Comparison of ENCODE assay signal across 18 mouse cellular contexts in the genomic region with DNA sequence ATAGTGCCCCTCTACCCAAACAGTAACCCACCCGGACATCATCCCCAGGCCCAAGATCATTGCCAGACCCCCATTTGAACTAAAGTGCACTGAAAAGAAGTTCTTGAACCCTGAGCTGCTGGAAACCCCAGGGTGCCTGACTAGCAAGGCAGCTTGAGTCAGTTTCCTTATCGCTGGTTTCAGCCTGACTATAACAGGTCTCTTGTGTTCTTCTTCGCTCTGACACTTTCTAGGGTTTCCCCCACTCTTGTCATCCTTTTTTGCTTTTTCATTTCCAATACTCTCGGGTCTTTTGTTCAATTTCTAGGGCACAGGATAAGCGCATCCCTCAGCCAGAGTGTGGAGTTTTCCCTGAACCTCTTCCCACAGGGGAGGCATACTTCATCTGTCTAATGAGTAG.
DNase-seq lines count a peak whose midpoint lies in the region; ATAC-seq and TF ChIP-seq lines count a peak whose summit lies in the region.
"Had no signal": no experiment of that assay in that cellular context is flagged by ENCODE, and none has a peak within 500 bp of the region (broad histone marks: within the 10 kb centered on the region; RNA-seq: fewer than 3 reads in every experiment).

No protein-coding gene starts in this region.

- H3K27me3 ChIP-seq in forebrain, embryonic 10.5 days (ENCODE audit: poor library complexity, severe bottlenecking), result no peaks in the 10 kb centered on the region
- H3K27me3 ChIP-seq in forebrain, embryonic 13.5 days, result no peaks in the 10 kb centered on the region
- H3K27me3 ChIP-seq in intestine, embryonic 14.5 days (replicated peaks; ENCODE audit: control insufficient read depth, insufficient read depth, low read length), result no peaks in the 10 kb centered on the region
- no peaks in the 10 kb centered on the region for H3K27me3 ChIP-seq in intestine, embryonic 15.5 days (replicated peaks)
- no peaks in the 10 kb centered on the region for H3K27me3 ChIP-seq in MEL (ENCODE audit: control insufficient read depth in 1 of 2, insufficient read depth in 2 of 2, low read length in 2 of 2)

- H3K4me2 ChIP-seq in forebrain, embryonic 13.5 days, result no peak overlapping the region
- no peak overlapping the region for H3K4me2 ChIP-seq in intestine, embryonic 14.5 days (ENCODE audit: low read length)
- H3K4me2 ChIP-seq in intestine, embryonic 15.5 days (replicated peaks), result no peak overlapping the region
- H3K4me2 ChIP-seq: heart, embryonic 11.5 days; hindbrain, embryonic 14.5 days had no signal

- H3K4me1 ChIP-seq in forebrain, embryonic 10.5 days, result 0 out of 2 replicates have a peak, but pooled peaks cover 5% of the 10 kb centered on the region
- no peaks in the 10 kb centered on the region for H3K4me1 ChIP-seq in forebrain, embryonic 13.5 days
- H3K4me1 ChIP-seq in intestine, embryonic 14.5 days (replicated peaks; ENCODE audit: control insufficient read depth, insufficient read depth, low read length), result no peaks in the 10 kb centered on the region
- H3K4me1 ChIP-seq in intestine, embryonic 15.5 days (replicated peaks), result no peaks in the 10 kb centered on the region
- H3K4me1 ChIP-seq in MEL (ENCODE audit: control insufficient read depth in 1 of 2, insufficient read depth in 2 of 2, low read length in 2 of 2), result no peaks in the 10 kb centered on the region; a peak in 1 of 4 replicates
- H3K4me1 ChIP-seq: embryonic facial prominence, embryonic 10.5 days had no signal

- no peaks in the 10 kb centered on the region for H3K9me3 ChIP-seq in forebrain, embryonic 10.5 days
- no peaks in the 10 kb centered on the region for H3K9me3 ChIP-seq in forebrain, embryonic 13.5 days (replicated peaks)
- no peaks in the 10 kb centered on the region for H3K9me3 ChIP-seq in intestine, embryonic 14.5 days (ENCODE audit: control insufficient read depth, low read length)
- H3K9me3 ChIP-seq in intestine, embryonic 15.5 days, result no peaks in the 10 kb centered on the region
- H3K9me3 ChIP-seq in MEL (replicated peaks; ENCODE audit: insufficient read depth, low read length), result no peaks in the 10 kb centered on the region
- H3K9me3 ChIP-seq: embryonic facial prominence, embryonic 10.5 days; hindbrain, embryonic 10.5 days had no signal

- DNase-seq in forebrain, embryonic 10.5 days (ENCODE audit: extremely low spot score, low spot score), result peak; percentile 11
- DNase-seq in intestine, embryonic 14.5 days (ENCODE audit: low spot score), result peak; percentile 18
- peak; percentile 21 for DNase-seq in MEL (ENCODE audit: low read depth, low spot score)
- DNase-seq in ovary, postnatal 36 days (ENCODE audit: low spot score), result no peak
- DNase-seq in layer of hippocampus, postnatal 10 days (ENCODE audit: low spot score in 2 of 2), result no peak
- DNase-seq: adrenal gland, postnatal 36 days; cerebellum, adult 2 months; cerebellum, postnatal 10 days; forebrain, postnatal 0 days; gastrocnemius, postnatal 25 days; kidney, adult 18-20 months had no signal

- H3K36me3 ChIP-seq in forebrain, embryonic 10.5 days (replicated peaks), result no peaks in the 10 kb centered on the region
- H3K36me3 ChIP-seq in forebrain, embryonic 13.5 days (ENCODE audit: poor library complexity, severe bottlenecking), result no peaks in the 10 kb centered on the region
- no peaks in the 10 kb centered on the region for H3K36me3 ChIP-seq in intestine, embryonic 14.5 days (ENCODE audit: control insufficient read depth, insufficient read depth, low read length)
- no peaks in the 10 kb centered on the region for H3K36me3 ChIP-seq in intestine, embryonic 15.5 days
- no peaks in the 10 kb centered on the region for H3K36me3 ChIP-seq in MEL (ENCODE audit: control insufficient read depth in 1 of 2, insufficient read depth in 2 of 2, low read length in 2 of 2)
- H3K36me3 ChIP-seq: embryonic facial prominence, embryonic 10.5 days; G1E; hindbrain, embryonic 10.5 days had no signal

- TF ChIP-seq RAD21 in MEL (IDR thresholded peaks at IDR 0.05; ENCODE audit: low read depth, low read length), result no peak

- TF ChIP-seq CTCF in MEL (IDR thresholded peaks at IDR 0.05 in 2 of 3, conservative IDR thresholded peaks at IDR 0.05 in 1 of 3; ENCODE audit: control insufficient read depth in 1 of 3, insufficient read depth in 1 of 3, low read depth in 2 of 3, low read length in 3 of 3, poor library complexity in 1 of 3, severe bottlenecking in 1 of 3), result no peak

- TF ChIP-seq EP300 in MEL (IDR thresholded peaks at IDR 0.05; ENCODE audit: low read depth in 1 of 2, low read length in 2 of 2), result no peak; a peak in 1 of 4 replicates

- ATAC-seq in forebrain, embryonic 13.5 days, result no peak
- ATAC-seq in intestine, embryonic 14.5 days (replicated peaks; ENCODE audit: low FRiP score, low TSS enrichment, low read depth), result no peak
- ATAC-seq in intestine, embryonic 15.5 days, result no peak
- ATAC-seq: forebrain, postnatal 0 days had no signal

- H3K4me3 ChIP-seq in forebrain, embryonic 10.5 days, result no peak overlapping the region
- H3K4me3 ChIP-seq in forebrain, embryonic 13.5 days, result no peak overlapping the region
- H3K4me3 ChIP-seq in intestine, embryonic 14.5 days (ENCODE audit: low read depth, low read length), result no peak overlapping the region
- no peak overlapping the region for H3K4me3 ChIP-seq in intestine, embryonic 15.5 days (replicated peaks)
- H3K4me3 ChIP-seq in MEL (ENCODE audit: control insufficient read depth in 1 of 2, insufficient read depth in 1 of 2, low read depth in 2 of 2, low read length in 2 of 2), result 0 out of 4 replicates have a peak overlapping the region, but pooled peaks of 1 of the 2 experiments have one; percentile 20
- H3K4me3 ChIP-seq: embryonic facial prominence, embryonic 10.5 days; hindbrain, embryonic 10.5 days had no signal

- no peak for TF ChIP-seq POLR2A in MEL (IDR thresholded peaks at IDR 0.05; ENCODE audit: control insufficient read depth in 1 of 2, insufficient read depth in 1 of 2, low read depth in 1 of 2, low read length in 2 of 2, poor library complexity in 1 of 2)

- H3K79me2 ChIP-seq in MEL (ENCODE audit: control insufficient read depth, insufficient read depth, low read length, poor library complexity), result no peaks in the 10 kb centered on the region

- no peak overlapping the region for H3K27ac ChIP-seq in forebrain, embryonic 10.5 days
- no peak overlapping the region for H3K27ac ChIP-seq in forebrain, embryonic 13.5 days
- no peak overlapping the region for H3K27ac ChIP-seq in intestine, embryonic 14.5 days (ENCODE audit: low read depth)
- no peak overlapping the region for H3K27ac ChIP-seq in intestine, embryonic 15.5 days
- no peak overlapping the region for H3K27ac ChIP-seq in MEL (ENCODE audit: control insufficient read depth, low read depth, low read length)
- H3K27ac ChIP-seq: embryonic facial prominence, embryonic 10.5 days; hindbrain, embryonic 10.5 days; hindbrain, embryonic 14.5 days had no signal

- H3K9ac ChIP-seq in forebrain, embryonic 13.5 days, result no peak overlapping the region
- H3K9ac ChIP-seq in intestine, embryonic 14.5 days (ENCODE audit: low read length), result no peak overlapping the region
- no peak overlapping the region for H3K9ac ChIP-seq in intestine, embryonic 15.5 days
- H3K9ac ChIP-seq in MEL (ENCODE audit: control insufficient read depth, low read depth, low read length, poor library complexity, severe bottlenecking), result no peak overlapping the region
- H3K9ac ChIP-seq: forebrain, postnatal 0 days; hindbrain, embryonic 14.5 days had no signal

- WGBS in forebrain, embryonic 10.5 days, result 69% methylated on average over 5 of the region's 5 CpGs
- WGBS in forebrain, embryonic 13.5 days, result 66% methylated on average over 5 of the region's 5 CpGs
- WGBS in intestine, embryonic 14.5 days, result 74% methylated on average over 5 of the region's 5 CpGs
- WGBS in intestine, embryonic 15.5 days, result 79% methylated on average over 5 of the region's 5 CpGs

TF ChIP-seq in MEL, 35 proteins besides CTCF, POLR2A, EP300 and RAD21:
- no peak for TF ChIP-seq ZKSCAN1 (IDR thresholded peaks at IDR 0.05; ENCODE audit: low read depth, low read length)
- TF ChIP-seq BHLHE40 (IDR thresholded peaks at IDR 0.05; ENCODE audit: borderline replicate concordance, low read depth, low read length), result no peak
- TF ChIP-seq JUND (IDR thresholded peaks at IDR 0.05; ENCODE audit: low read depth, low read length), result no peak
- TF ChIP-seq NRF1 (IDR thresholded peaks at IDR 0.05; ENCODE audit: insufficient read depth, low read depth, low read length, poor library complexity, severe bottlenecking), result no peak
- no peak for TF ChIP-seq SMC3 (IDR thresholded peaks at IDR 0.05; ENCODE audit: low read depth, low read length)
- TF ChIP-seq MXI1 (IDR thresholded peaks at IDR 0.05; ENCODE audit: low read depth, low read length), result no peak
- no peak for TF ChIP-seq MEF2A (IDR thresholded peaks at IDR 0.05; ENCODE audit: extremely low read depth, insufficient replicate concordance, low read depth, low read length, poor library complexity, severe bottlenecking)
- no peak for TF ChIP-seq MYC (IDR thresholded peaks at IDR 0.05; ENCODE audit: low read depth, low read length)
- no peak for TF ChIP-seq KAT2A (conservative IDR thresholded peaks at IDR 0.05; ENCODE audit: low read depth, low read length)
- no peak for TF ChIP-seq MAX (IDR thresholded peaks at IDR 0.05; ENCODE audit: low read length)

Comparison
In these comparisons a context has a peak if more than half of its experiments do, and no peak if none do; other contexts are left out.
1. DNase-seq: peak in forebrain, embryonic 10.5 days (single experiment), intestine, embryonic 14.5 days (single experiment) and MEL (single experiment); none in ovary, postnatal 36 days (single experiment) and layer of hippocampus, postnatal 10 days (0 of 2).